Mouse (Mus musculus) forebrain, embryonic 12.5 days (tissue): ENCODE measurements around the gene Olfr523. TPM values are rescaled to one million over a fixed set of nuclear protein-coding genes. Genes with fewer than 3 reads are reported as not detected.
A peak's percentile ranks its signal among the peaks of the same experiment; 100 is the strongest.

Experiments used
- ATAC-seq: fragments of 200-750 bp; cut with Nextera tagmentation; 2 replicates; pipeline ENCODE4 v1.8.0; 2017; ENCODE audit warnings: moderate TSS enrichment; ENCODE audit not compliant: low FRiP score
- H3K27ac ChIP-seq: fragments of 300-500 bp; sonication (generic); 2 replicates; pipeline ENCODE4 v1.5.1; 2016; ENCODE audit warnings: mild to moderate bottlenecking
- H3K27me3 ChIP-seq: fragments of 300-500 bp; sonication (generic); 2 replicates; pipeline ENCODE4 v1.6.1; 2016; ENCODE audit warnings: mild to moderate bottlenecking
- H3K36me3 ChIP-seq: fragments of 300-500 bp; sonication (generic); replicated peaks from 2 replicates; pipeline ENCODE4 v1.6.1; 2016; ENCODE audit warnings: mild to moderate bottlenecking
- H3K4me1 ChIP-seq: fragments of 300-500 bp; sonication (generic); 2 replicates; pipeline ENCODE4 v1.6.1; 2016
- H3K4me2 ChIP-seq: fragments of 300-500 bp; sonication (generic); 2 replicates; pipeline ENCODE4 v1.6.1; 2016; ENCODE audit warnings: mild to moderate bottlenecking, moderate library complexity
- H3K4me3 ChIP-seq: fragments of 300-500 bp; sonication (generic); replicated peaks from 2 replicates; pipeline ENCODE4 v1.5.1; 2016; ENCODE audit warnings: mild to moderate bottlenecking
- H3K9ac ChIP-seq: fragments of 300-500 bp; sonication (generic); 2 replicates; pipeline ENCODE4 v1.6.1; 2016; ENCODE audit warnings: mild to moderate bottlenecking
- H3K9me3 ChIP-seq: fragments of 300-500 bp; sonication (generic); 2 replicates; pipeline ENCODE4 v1.6.1; 2016
- WGBS: fragments of 180-500 bp; shearing (Covaris S2); methylation state at CpG from one replicate; pipeline ENCODE4 v1.1.7; 2016; 5-methylcytosine and 5-hydroxymethylcytosine counted together
- polyA plus RNA-seq: library from polyadenylated mRNA; unstranded; fragments of >200 nt; fragmentation: Nextera tagmentation; extraction: Ambion mirVana; gene quantifications from 2 replicates; pipeline ENCODE4 v1.2.1, GENCODE M21; 2016

The Olfr523 gene
- polyA plus RNA-seq, 1 experiment from 2014 or later, result 0.05 TPM

- no peak overlapping the region for H3K27ac ChIP-seq
- ATAC-seq, result no peak
- H3K36me3 ChIP-seq, result no peaks in the 10 kb centered on the region; the same call in none of the 2 replicates
- no peak overlapping the region for H3K9ac ChIP-seq
- H3K4me3 ChIP-seq, result no peak overlapping the region
- no peaks in the 10 kb centered on the region for H3K27me3 ChIP-seq
- H3K9me3 ChIP-seq, result no peaks in the 10 kb centered on the region
- no peak overlapping the region for H3K4me2 ChIP-seq
- H3K4me1 ChIP-seq, result no peaks in the 10 kb centered on the region
- 84% methylated on average over 4 of the region's 4 CpGs for WGBS
Measured at GRCm38 (mm10) chr7:140144550-140144949, 28.5 kb upstream of the Olfr523 start.

DNA sequence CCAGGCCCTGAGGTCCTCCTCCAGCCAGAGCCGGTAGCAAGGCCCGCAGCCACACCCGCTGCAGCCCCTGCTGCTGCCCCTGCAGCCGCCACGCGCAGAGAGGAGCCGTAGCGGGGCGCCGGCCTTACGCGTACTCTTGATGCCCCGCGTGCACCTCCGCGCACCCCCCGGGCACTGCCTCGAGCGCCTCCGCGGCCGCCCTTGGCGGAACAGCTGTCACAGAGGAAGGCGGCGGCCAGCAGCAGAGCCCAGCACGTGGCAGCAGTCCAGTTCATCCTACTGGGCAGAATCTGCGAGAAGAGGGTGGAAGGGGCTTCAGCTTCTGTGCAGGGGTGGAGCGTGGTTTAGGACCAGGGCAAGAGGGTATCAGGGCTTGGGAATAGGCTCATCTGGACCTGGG lies 19.6 kb upstream of the Olfr523 start:
- Histone ChIP-seq H3K9ac (peak overlapping the region; percentile 26; the same call in 1 of the 2 replicates), H3K4me3 (peak overlapping the region; percentile 25; the same call in 1 of the 2 replicates), H3K27me3 (peaks cover 47% of the 10 kb centered on the region), H3K4me2 (peak overlapping the region; percentile 55), H3K4me1 (peaks cover 20% of the 10 kb centered on the region), H3K36me3 (0 out of 2 replicates have a peak, but pooled peaks cover 4% of the 10 kb centered on the region), H3K9me3 (no peaks in the 10 kb centered on the region), H3K27ac (no peak overlapping the region)
- ATAC-seq, result peak; percentile 9; the same call in 1 of the 2 replicates
- WGBS, result 8% methylated on average over 28 of the region's 28 CpGs

GRCm38 (mm10) chr7:140153829-140154217 lies 19.2 kb upstream of the Olfr523 start:
- 20% methylated on average over 4 of the region's 4 CpGs for WGBS
- H3K9ac ChIP-seq, result peak overlapping the region; percentile 26; the same call in 1 of the 2 replicates
- peak overlapping the region; percentile 37; the same call in 1 of the 2 replicates for H3K4me3 ChIP-seq
- H3K4me2 ChIP-seq, result peak overlapping the region; percentile 55
- peaks cover 50% of the 10 kb centered on the region for H3K27me3 ChIP-seq
- H3K27ac ChIP-seq, result no peak overlapping the region
- no peaks in the 10 kb centered on the region for H3K9me3 ChIP-seq
- 0 out of 2 replicates have a peak, but pooled peaks cover 4% of the 10 kb centered on the region for H3K36me3 ChIP-seq
- peak; percentile 42; the same call in 1 of the 2 replicates for ATAC-seq
- peaks cover 20% of the 10 kb centered on the region for H3K4me1 ChIP-seq

- Histone ChIP-seq H3K27ac (no peak within 1 kb of the TSS), H3K9ac (peak within 1 kb of the TSS; percentile 53), H3K4me3 (peak within 1 kb of the TSS; percentile 37), H3K36me3 (0 out of 2 replicates have a peak, but pooled peaks cover 4% of the 10 kb centered on the region), H3K9me3 (no peaks in the 10 kb centered on the region), H3K4me2 (peak within 1 kb of the TSS; percentile 55), H3K4me1 (peaks cover 20% of the 10 kb centered on the region), H3K27me3 (peaks cover 53% of the 10 kb centered on the region)
- WGBS, result 4% methylated on average over 28 of the region's 28 CpGs
- ATAC-seq, result peak; percentile 61
Measured at GRCm38 (mm10) chr7:140154218-140154927, 18.6 kb upstream of the Olfr523 start, which contains the start of gene Sprn. Gene Sprn, minus strand, starts transcription at chr7:140154877.

DNA sequence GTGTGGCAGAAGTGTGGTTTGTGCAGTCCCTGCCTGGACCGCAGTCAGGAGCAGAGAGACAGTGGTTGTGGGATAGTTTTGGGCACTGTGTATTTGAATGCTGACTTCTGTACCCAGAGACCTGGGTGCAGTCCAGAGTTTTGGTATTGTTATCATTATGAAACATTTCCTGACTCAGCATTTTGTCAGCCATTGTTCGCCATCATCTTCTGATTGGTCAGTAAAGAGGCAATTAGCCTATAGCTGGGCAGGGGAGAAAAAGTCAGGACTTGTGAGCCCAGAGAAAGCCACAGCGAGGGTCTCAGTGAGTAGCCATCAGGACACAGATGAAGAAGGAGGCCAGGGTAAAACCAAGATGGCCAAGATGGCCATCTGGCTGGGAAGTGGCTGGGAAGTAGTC lies 12.7 kb upstream of the Olfr523 start:
- Histone ChIP-seq H3K4me3 (no peak overlapping the region), H3K4me2 (no peak overlapping the region), H3K4me1 (no peaks in the 10 kb centered on the region), H3K9ac (no peak overlapping the region), H3K27ac (no peak overlapping the region), H3K27me3 (peaks cover 19% of the 10 kb centered on the region; the same call in 1 of the 2 replicates), H3K36me3 (no peaks in the 10 kb centered on the region), H3K9me3 (no peaks in the 10 kb centered on the region)
- no peak for ATAC-seq
- WGBS, result 86% methylated on average over 3 of the region's 3 CpGs

DNA sequence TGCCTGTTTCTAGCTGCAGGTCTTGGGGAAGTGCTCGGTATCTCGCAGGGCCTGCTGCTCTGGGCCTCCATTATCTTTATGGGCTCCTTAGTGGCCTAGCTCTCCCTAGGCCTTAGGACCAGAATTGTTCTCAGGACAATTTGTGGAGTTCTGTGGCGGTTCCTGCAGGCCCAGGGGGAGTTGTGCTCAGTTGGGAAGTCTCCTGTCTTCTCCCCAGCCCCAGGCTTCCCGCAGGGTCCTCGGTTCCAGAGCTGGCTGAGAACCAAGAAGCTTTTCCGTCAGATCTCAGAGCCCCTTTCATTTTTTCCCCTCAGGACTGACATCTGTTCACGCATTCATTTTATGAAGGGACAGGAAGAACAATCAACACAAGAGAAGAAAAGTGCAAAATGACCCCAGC lies 8.4 kb upstream of the Olfr523 start, which contains the start of gene Olfr522:
Olfr522 (minus strand) TSS at position 101 of the 400 bp plus-strand sequence.
- 78% methylated on average over 7 of the region's 7 CpGs for WGBS
- no peak within 1 kb of the TSS for H3K9ac ChIP-seq
- no peak within 1 kb of the TSS for H3K27ac ChIP-seq
- ATAC-seq, result no peak
- no peaks in the 10 kb centered on the region for H3K36me3 ChIP-seq
- H3K27me3 ChIP-seq, result no peaks in the 10 kb centered on the region
- no peaks in the 10 kb centered on the region for H3K9me3 ChIP-seq
- H3K4me2 ChIP-seq, result no peak within 1 kb of the TSS
- H3K4me1 ChIP-seq, result no peaks in the 10 kb centered on the region
- H3K4me3 ChIP-seq, result no peak within 1 kb of the TSS

- H3K36me3 ChIP-seq, result no peaks in the 10 kb centered on the region
- H3K9ac ChIP-seq, result no peak overlapping the region
- H3K4me2 ChIP-seq, result no peak overlapping the region
- H3K4me3 ChIP-seq, result no peak overlapping the region
- no peaks in the 10 kb centered on the region for H3K9me3 ChIP-seq
- no peaks in the 10 kb centered on the region for H3K27me3 ChIP-seq
- H3K27ac ChIP-seq, result no peak overlapping the region
- WGBS, result 82% methylated on average over 1 of the region's 1 CpGs
- H3K4me1 ChIP-seq, result no peaks in the 10 kb centered on the region
- no peak for ATAC-seq
Measured at GRCm38 (mm10) chr7:140167950-140168349, 5.1 kb upstream of the Olfr523 start.

DNA sequence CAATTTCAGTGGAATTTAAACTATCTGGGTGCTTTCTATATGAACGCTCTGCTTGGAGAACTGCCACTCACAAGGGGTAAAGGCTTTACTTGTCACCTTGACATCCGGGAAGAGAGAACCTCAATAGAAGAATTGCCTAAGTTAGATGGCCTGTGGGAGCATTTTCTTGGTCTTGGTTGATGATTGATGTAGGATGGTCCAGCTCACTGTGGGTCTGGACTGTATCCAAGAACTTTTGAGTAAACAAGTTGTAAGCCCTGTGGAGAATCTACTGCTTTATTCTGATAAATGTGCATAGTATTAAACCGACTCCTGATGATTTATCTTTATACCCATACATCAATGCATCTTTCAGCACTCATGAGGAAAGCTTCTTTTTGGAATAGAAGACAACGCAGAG lies 3.6 kb upstream of the Olfr523 start:
- H3K4me1 ChIP-seq, result no peaks in the 10 kb centered on the region
- H3K9me3 ChIP-seq, result no peaks in the 10 kb centered on the region
- H3K36me3 ChIP-seq, result no peaks in the 10 kb centered on the region
- no peaks in the 10 kb centered on the region for H3K27me3 ChIP-seq
- no peak overlapping the region for H3K4me3 ChIP-seq
- no peak overlapping the region for H3K4me2 ChIP-seq
- H3K9ac ChIP-seq, result no peak overlapping the region
- 86% methylated on average over 4 of the region's 4 CpGs for WGBS
- ATAC-seq, result no peak
- no peak overlapping the region for H3K27ac ChIP-seq

DNA sequence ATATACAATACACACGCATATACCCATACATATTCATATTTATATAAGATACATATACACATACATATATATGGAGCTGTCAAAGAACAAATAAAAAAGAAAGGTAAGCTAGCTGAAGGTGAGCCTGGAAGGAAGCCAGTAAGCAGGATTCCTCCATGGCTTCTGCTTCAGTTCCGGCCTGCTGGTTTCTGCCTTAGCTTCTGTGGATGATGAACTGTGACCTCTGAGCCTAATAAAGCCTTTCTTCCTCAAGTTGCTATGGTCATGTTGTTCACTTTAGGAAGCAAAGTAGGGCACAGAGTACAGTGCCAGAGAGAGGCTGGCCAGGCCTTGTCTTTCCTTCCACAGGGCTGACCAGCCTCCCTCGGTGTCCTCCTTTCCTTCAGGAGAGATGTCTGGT lies 2.2 kb upstream of the Olfr523 start:
- Histone ChIP-seq H3K4me2 (no peak overlapping the region), H3K4me1 (no peaks in the 10 kb centered on the region), H3K4me3 (no peak overlapping the region), H3K9me3 (no peaks in the 10 kb centered on the region), H3K27ac (no peak overlapping the region), H3K9ac (no peak overlapping the region), H3K36me3 (no peaks in the 10 kb centered on the region), H3K27me3 (no peaks in the 10 kb centered on the region)
- 94% methylated on average over 3 of the region's 3 CpGs for WGBS
- no peak for ATAC-seq

DNA sequence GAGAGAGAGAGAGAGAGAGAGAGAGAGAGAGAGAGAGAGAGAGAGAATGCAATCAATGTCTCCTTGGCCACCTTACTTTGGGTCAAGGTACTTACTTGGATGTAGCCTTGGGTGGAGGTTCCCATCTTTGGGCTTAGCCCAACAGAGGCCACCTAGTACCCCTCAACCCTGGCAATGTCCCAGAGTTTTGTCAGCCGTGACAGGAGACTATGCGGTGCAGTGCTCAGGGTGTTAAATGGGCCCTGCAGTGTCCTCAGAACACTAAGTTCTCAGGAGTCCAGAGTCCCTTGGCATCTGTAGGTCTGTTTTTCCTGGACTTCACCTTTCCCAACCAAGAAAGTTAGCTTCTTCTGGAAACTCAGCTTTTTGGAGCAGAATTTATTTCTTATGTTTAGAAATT lies 6.2 kb downstream of the Olfr523 start:
- Histone ChIP-seq H3K27me3 (no peaks in the 10 kb centered on the region), H3K9me3 (no peaks in the 10 kb centered on the region), H3K36me3 (no peaks in the 10 kb centered on the region), H3K27ac (no peak overlapping the region), H3K4me3 (no peak overlapping the region), H3K4me1 (no peaks in the 10 kb centered on the region), H3K9ac (no peak overlapping the region), H3K4me2 (no peak overlapping the region)
- no peak for ATAC-seq
- 88% methylated on average over 2 of the region's 2 CpGs for WGBS

GRCm38 (mm10) chr7:140180692-140181091 lies 7.7 kb downstream of the Olfr523 start:
- 89% methylated on average over 2 of the region's 2 CpGs for whole genome bisulfite sequencing
- no peak overlapping the region for H3K4me3 ChIP-seq
- no peak overlapping the region for H3K9ac ChIP-seq
- no peak overlapping the region for H3K27ac ChIP-seq
- H3K27me3 ChIP-seq, result no peaks in the 10 kb centered on the region
- H3K4me2 ChIP-seq, result no peak overlapping the region
- ATAC-seq, result no peak
- no peaks in the 10 kb centered on the region for H3K36me3 ChIP-seq
- H3K4me1 ChIP-seq, result no peaks in the 10 kb centered on the region
- H3K9me3 ChIP-seq, result no peaks in the 10 kb centered on the region

GRCm38 (mm10) chr7:140184206-140184605 lies 11.2 kb downstream of the Olfr523 start:
- Histone ChIP-seq H3K36me3 (no peaks in the 10 kb centered on the region), H3K4me2 (no peak overlapping the region), H3K9me3 (no peaks in the 10 kb centered on the region), H3K4me1 (no peaks in the 10 kb centered on the region), H3K4me3 (no peak overlapping the region), H3K27me3 (no peaks in the 10 kb centered on the region), H3K9ac (no peak overlapping the region), H3K27ac (no peak overlapping the region)
- WGBS, result 85% methylated on average over 4 of the region's 4 CpGs
- ATAC-seq, result no peak
